Mouse (Mus musculus) CH12.LX (cell line): Measurements from ENCODE around the gene Tmem151b. TPM values are rescaled to one million over a fixed set of nuclear protein-coding genes. Genes with fewer than 3 reads are reported as not detected.

Source experiments
- DNase-seq: peaks from one replicate; pipeline ENCODE4 v3.0.0-alpha.2; 2013; ENCODE audit errors: extremely low read depth
- H3K27ac ChIP-seq: 2 replicates; pipeline ENCODE4 v1.5.1; 2012; ENCODE audit warnings: low read depth, mild to moderate bottlenecking, control low read depth, moderate library complexity; ENCODE audit not compliant: insufficient read depth
- H3K27me3 ChIP-seq: replicated peaks from 2 replicates; pipeline ENCODE3; 2012; ENCODE audit warnings: inconsistent platforms
- H3K36me3 ChIP-seq, 2 experiments: replicated peaks in 1 of 2; 2 replicates each; pipeline versions ENCODE3 to v1.6.1; 2012; ENCODE audit warnings: inconsistent platforms in 1 of 2, low read length in 1 of 2, mild to moderate bottlenecking in 1 of 2, mixed read lengths in 1 of 2, moderate library complexity in 1 of 2; ENCODE audit not compliant: control insufficient read depth in 1 of 2, insufficient read depth in 1 of 2
- H3K4me1 ChIP-seq, 2 experiments: 2 replicates each; pipeline ENCODE4 v1.6.1; 2012; ENCODE audit warnings: inconsistent platforms in 1 of 2, moderate library complexity in 1 of 2; ENCODE audit not compliant: insufficient read depth in 2 of 2, control insufficient read depth in 1 of 2
- H3K4me2 ChIP-seq: 2 replicates; pipeline ENCODE4 v1.6.1; 2012; ENCODE audit warnings: low read depth, mild to moderate bottlenecking, control low read depth; ENCODE audit not compliant: poor library complexity, insufficient read depth, severe bottlenecking
- H3K4me3 ChIP-seq, 3 experiments: fragments of 150-350 bp in 1 of 3; sonication (generic) in 1 of 3; replicated peaks in 1 of 3; 2 replicates each; pipeline versions ENCODE3 to v1.5.1; 2011 to 2012; ENCODE audit warnings: low read depth in 2 of 3, low read length in 2 of 3, mild to moderate bottlenecking in 2 of 3, moderate library complexity in 2 of 3, control low read depth in 1 of 3, improper control_type of control experiment in 1 of 3, inconsistent platforms in 1 of 3, mixed read lengths in 1 of 3; ENCODE audit not compliant: poor library complexity in 1 of 3
- H3K79me2 ChIP-seq: replicated peaks from 2 replicates; pipeline ENCODE4 v1.6.1; 2012; ENCODE audit warnings: mild to moderate bottlenecking, moderate library complexity; ENCODE audit not compliant: control insufficient read depth, poor library complexity, insufficient read depth, severe bottlenecking; ENCODE audit errors: extremely low read depth
- H3K9ac ChIP-seq: 2 replicates; pipeline ENCODE4 v1.6.1; 2012; ENCODE audit warnings: low read depth, mild to moderate bottlenecking, control low read depth, moderate library complexity; ENCODE audit not compliant: insufficient read depth
- H3K9me3 ChIP-seq: replicated peaks from 2 replicates; pipeline ENCODE3; 2012; ENCODE audit warnings: low read length, inconsistent platforms, mixed read lengths
- BHLHE40 ChIP-seq: IDR thresholded peaks from 2 replicates; pipeline ENCODE4 v1.6.1; 2011; ENCODE audit warnings: mild to moderate bottlenecking, low read depth, low read length, improper control_type of control experiment
- CHD1 ChIP-seq: IDR thresholded peaks from 2 replicates; pipeline ENCODE4 v1.6.1; 2012; ENCODE audit warnings: low read depth, low read length, improper control_type of control experiment, inconsistent platforms
- CHD2 ChIP-seq: IDR thresholded peaks from 2 replicates; pipeline ENCODE4 v1.6.1; 2011; ENCODE audit warnings: low read length, improper control_type of control experiment
- CTCF ChIP-seq, 2 experiments: IDR thresholded peaks in 1 of 2; conservative IDR thresholded peaks in 1 of 2; 2 replicates each; pipeline ENCODE4 v1.5.1; 2011 to 2012; ENCODE audit warnings: low read depth in 2 of 2, low read length in 2 of 2, improper control_type of control experiment in 1 of 2, inconsistent platforms in 1 of 2, mild to moderate bottlenecking in 1 of 2, moderate library complexity in 1 of 2
- E2F4 ChIP-seq: IDR thresholded peaks from 2 replicates; pipeline ENCODE4 v1.6.1; 2011; ENCODE audit warnings: low read depth, low read length, improper control_type of control experiment; ENCODE audit not compliant: insufficient replicate concordance
- ELF1 ChIP-seq: IDR thresholded peaks from 2 replicates; pipeline ENCODE4 v1.6.1; 2014; ENCODE audit warnings: low read depth, mild to moderate bottlenecking, inconsistent platforms, low read length, improper control_type of control experiment
- EP300 ChIP-seq: IDR thresholded peaks from 2 replicates; pipeline ENCODE4 v1.6.1; 2011; ENCODE audit warnings: low read length, improper control_type of control experiment
- ETS1 ChIP-seq: conservative IDR thresholded peaks from 2 replicates; pipeline ENCODE4 v1.6.1; 2012; ENCODE audit warnings: low read depth, mild to moderate bottlenecking, inconsistent platforms, low read length, improper control_type of control experiment, moderate library complexity
- HCFC1 ChIP-seq: IDR thresholded peaks from 2 replicates; pipeline ENCODE4 v1.6.1; 2012; ENCODE audit warnings: low read depth, mild to moderate bottlenecking, inconsistent platforms, low read length, improper control_type of control experiment
- JUN ChIP-seq: IDR thresholded peaks from 2 replicates; pipeline ENCODE4 v1.6.1; 2011; ENCODE audit warnings: low read depth, mild to moderate bottlenecking, low read length, improper control_type of control experiment, moderate library complexity; ENCODE audit not compliant: insufficient read depth
- JUND ChIP-seq: conservative IDR thresholded peaks from 2 replicates; pipeline ENCODE4 v1.6.1; 2011; ENCODE audit warnings: low read depth, low read length, improper control_type of control experiment
- KAT2A ChIP-seq: IDR thresholded peaks from 2 replicates; pipeline ENCODE4 v1.6.1; 2012; ENCODE audit warnings: low read length, improper control_type of control experiment, inconsistent platforms; ENCODE audit not compliant: insufficient replicate concordance
- MAFK ChIP-seq: IDR thresholded peaks from 2 replicates; pipeline ENCODE4 v1.6.1; 2011; ENCODE audit warnings: low read length, improper control_type of control experiment; ENCODE audit not compliant: insufficient replicate concordance
- MAX ChIP-seq: IDR thresholded peaks from 2 replicates; pipeline ENCODE4 v1.6.1; 2011; ENCODE audit warnings: low read length, improper control_type of control experiment
- MAZ ChIP-seq: IDR thresholded peaks from 2 replicates; pipeline ENCODE4 v1.6.1; 2012; ENCODE audit warnings: low read depth, mild to moderate bottlenecking, inconsistent platforms, low read length, improper control_type of control experiment, moderate library complexity
- MEF2A ChIP-seq: IDR thresholded peaks from 2 replicates; pipeline ENCODE4 v1.6.1; 2014; ENCODE audit warnings: low read depth, mild to moderate bottlenecking, inconsistent platforms, low read length, improper control_type of control experiment, borderline replicate concordance
- MYC ChIP-seq: IDR thresholded peaks from 2 replicates; pipeline ENCODE4 v1.6.1; 2011; ENCODE audit warnings: low read depth, mild to moderate bottlenecking, improper control_type of control experiment, low read length
- NELFE ChIP-seq: IDR thresholded peaks from 2 replicates; pipeline ENCODE4 v1.6.1; 2011; ENCODE audit warnings: low read depth, low read length, improper control_type of control experiment
- NRF1 ChIP-seq: IDR thresholded peaks from 2 replicates; pipeline ENCODE4 v1.6.1; 2014; ENCODE audit warnings: low read depth, mild to moderate bottlenecking, inconsistent platforms, low read length, improper control_type of control experiment, moderate library complexity
- POLR2A ChIP-seq: IDR thresholded peaks from 2 replicates; pipeline ENCODE4 v1.6.1; 2011; ENCODE audit warnings: low read depth, mild to moderate bottlenecking, improper control_type of control experiment, low read length
- POLR2AphosphoS2 ChIP-seq: IDR thresholded peaks from 2 replicates; pipeline ENCODE4 v1.6.1; 2011; ENCODE audit warnings: low read depth, low read length, improper control_type of control experiment
- RAD21 ChIP-seq: IDR thresholded peaks from 2 replicates; pipeline ENCODE4 v1.6.1; 2011; ENCODE audit warnings: low read depth, mild to moderate bottlenecking, low read length, improper control_type of control experiment, moderate library complexity
- RCOR1 ChIP-seq: conservative IDR thresholded peaks from 2 replicates; pipeline ENCODE4 v1.6.1; 2012; ENCODE audit warnings: low read depth, mild to moderate bottlenecking, inconsistent platforms, low read length, improper control_type of control experiment
- SMC3 ChIP-seq: IDR thresholded peaks from 2 replicates; pipeline ENCODE4 v1.6.1; 2011; ENCODE audit warnings: low read depth, low read length, improper control_type of control experiment
- TBP ChIP-seq: conservative IDR thresholded peaks from 2 replicates; pipeline ENCODE4 v1.6.1; 2011; ENCODE audit warnings: low read depth, low read length, improper control_type of control experiment
- TCF12 ChIP-seq: IDR thresholded peaks from 2 replicates; pipeline ENCODE4 v1.6.1; 2014; ENCODE audit warnings: low read depth, mild to moderate bottlenecking, inconsistent platforms, low read length, improper control_type of control experiment
- UBTF ChIP-seq: IDR thresholded peaks from 2 replicates; pipeline ENCODE4 v1.6.1; 2012; ENCODE audit warnings: low read depth, mild to moderate bottlenecking, inconsistent platforms, low read length, improper control_type of control experiment, moderate library complexity
- USF1 ChIP-seq: IDR thresholded peaks from 2 replicates; pipeline ENCODE4 v1.6.1; 2014; ENCODE audit warnings: low read depth, mild to moderate bottlenecking, inconsistent platforms, low read length, improper control_type of control experiment
- USF2 ChIP-seq: conservative IDR thresholded peaks from 2 replicates; pipeline ENCODE4 v1.6.1; 2011; ENCODE audit warnings: low read depth, low read length, improper control_type of control experiment
- ZKSCAN1 ChIP-seq: IDR thresholded peaks from 2 replicates; pipeline ENCODE4 v1.6.1; 2012; ENCODE audit warnings: low read depth, inconsistent platforms, low read length, improper control_type of control experiment, borderline replicate concordance
- ZMIZ1 ChIP-seq: IDR thresholded peaks from 2 replicates; pipeline ENCODE4 v1.6.1; 2012; ENCODE audit warnings: low read depth, mild to moderate bottlenecking, inconsistent platforms, low read length, improper control_type of control experiment
- dilution Hi-C: fragments of 300-500 bp; cut with MboI; formaldehyde crosslinking; loops from 2 replicates; pipeline ENCODE4 v1.14.3; 2020; ENCODE audit warnings: low sequenced_read_pairs; ENCODE audit not compliant: extremely low pct_unique_long_range_greater_than_20kb, extremely low pct_ligation_motif_present
- in situ Hi-C: fragments of 300-500 bp; cut with MboI; formaldehyde crosslinking; loops from 3 replicates; pipeline ENCODE4 v1.14.3; 2019; ENCODE audit warnings: low sequenced_read_pairs, low pct_ligation_motif_present, low pct_unique_long_range_greater_than_20kb, mixed read lengths
- polyA plus RNA-seq: library from polyadenylated mRNA; unstranded; fragments of >175 nt; gene quantifications from 2 replicates; pipeline ENCODE4 v1.2.1, GENCODE M21; 2012; ENCODE audit warnings: low read depth; ENCODE audit not compliant: insufficient read length
- total RNA-seq, 2 experiments: library from RNA; depleted of rRNA; stranded (reverse); fragments of 300-350 nt in 1 of 2; fragments of >200 nt in 1 of 2; gene quantifications; 2 replicates each; pipeline ENCODE4 v1.2.3; 2012 to 2014

Gene Tmem151b
- total and polyA plus RNA-seq, 3 experiments = 0.12 to 0.53 (median 0.42) TPM

GRCm38 (mm10) chr17:45567162-45567601, 17.7 kb upstream of the Tmem151b start (continued):
- no peak; the same call in 1 of the 2 replicates for TF ChIP-seq TCF12
- no peak for TF ChIP-seq JUN
- no peak for TF ChIP-seq MEF2A
- TF ChIP-seq MYC = no peak
- TF ChIP-seq ETS1 = no peak; the same call in 1 of the 2 replicates
- TF ChIP-seq HCFC1 = no peak
- TF ChIP-seq MAFK = no peak
- no peak for TF ChIP-seq E2F4
- TF ChIP-seq RCOR1 = peak; percentile 80
- no peak; the same call in 1 of the 2 replicates for TF ChIP-seq MAZ
- TF ChIP-seq NELFE = no peak
- TF ChIP-seq MAX = no peak
- TF ChIP-seq ZKSCAN1 = no peak; the same call in 1 of the 2 replicates
- TF ChIP-seq USF1 = no peak
- peak; percentile 26; the same call in 1 of the 2 replicates for TF ChIP-seq BHLHE40

DNA sequence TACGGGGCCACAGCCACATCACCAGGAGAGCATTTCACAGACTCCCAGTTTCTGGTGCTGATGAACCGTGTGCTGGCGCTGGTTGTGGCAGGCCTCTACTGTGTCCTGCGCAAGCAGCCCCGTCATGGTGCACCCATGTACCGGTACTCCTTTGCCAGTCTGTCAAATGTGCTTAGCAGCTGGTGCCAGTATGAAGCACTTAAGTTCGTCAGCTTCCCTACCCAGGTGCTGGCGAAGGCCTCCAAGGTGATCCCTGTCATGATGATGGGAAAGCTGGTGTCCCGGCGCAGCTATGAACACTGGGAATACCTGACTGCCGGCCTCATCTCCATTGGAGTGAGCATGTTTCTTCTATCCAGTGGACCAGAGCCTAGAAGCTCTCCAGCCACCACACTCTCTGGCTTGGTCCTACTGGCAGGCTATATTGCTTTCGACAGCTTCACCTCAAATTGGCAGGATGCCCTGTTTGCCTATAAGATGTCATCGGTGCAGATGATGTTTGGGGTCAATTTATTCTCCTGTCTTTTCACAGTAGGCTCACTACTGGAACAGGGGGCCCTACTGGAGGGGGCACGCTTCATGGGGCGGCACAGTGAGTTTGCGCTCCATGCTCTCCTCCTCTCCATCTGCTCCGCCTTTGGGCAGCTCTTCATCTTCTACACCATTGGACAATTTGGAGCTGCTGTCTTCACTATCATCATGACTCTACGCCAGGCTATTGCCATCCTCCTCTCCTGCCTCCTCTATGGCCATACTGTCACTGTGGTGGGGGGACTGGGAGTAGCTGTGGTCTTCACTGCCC, 17.1 kb upstream of the Tmem151b start:
- dilution Hi-C loops = no loop called here
- H3K4me1 ChIP-seq = peaks cover 43 to 79% of the 10 kb centered on the region in 2 experiments
- no peak for DNase-seq

More for the DNA sequence above, 17.1 kb upstream of the Tmem151b start:
- H3K27ac ChIP-seq = peak overlapping the region; percentile 61
- H3K36me3 ChIP-seq = peaks cover 68 to 77% of the 10 kb centered on the region in 2 experiments
- peaks cover 48% of the 10 kb centered on the region for H3K79me2 ChIP-seq
- H3K9ac ChIP-seq = no peak overlapping the region; the same call in 1 of the 2 replicates
- no peaks in the 10 kb centered on the region for H3K9me3 ChIP-seq
- peak overlapping the region in 2 of 3 experiments; percentile 7 to 24 for H3K4me3 ChIP-seq
- TF ChIP-seq ZMIZ1 (peak; percentile 45; the same call in 1 of the 2 replicates), USF2 (no peak; the same call in 1 of the 2 replicates), EP300 (no peak), CHD2 (peak; percentile 28), CTCF (conservative IDR thresholded peaks at IDR 0.05 in 1 of 2, IDR thresholded peaks at IDR 0.05 in 1 of 2; ENCODE audit: low read depth in 2 of 2, low read length in 2 of 2) (no peak), POLR2A (peak; percentile 13; the same call in 1 of the 2 replicates), ELF1 (peak; percentile 42; the same call in 1 of the 2 replicates), NELFE (peak; percentile 17; the same call in 1 of the 2 replicates), RAD21 (no peak), ZKSCAN1 (no peak; the same call in 1 of the 2 replicates), UBTF (0 out of 2 replicates have a peak, but pooled peaks have one; percentile 21), TBP (no peak), ETS1 (no peak; the same call in 1 of the 2 replicates), MAFK (0 out of 2 replicates have a peak, but pooled peaks have one; percentile 7), USF1 (no peak), SMC3 (peak; percentile 2; the same call in 1 of the 2 replicates), KAT2A (no peak), RCOR1 (peak; percentile 68; the same call in 1 of the 2 replicates), POLR2AphosphoS2 (peak; percentile 97), CHD1 (no peak), JUND (no peak), NRF1 (no peak), JUN (no peak)
- 0 out of 2 replicates have a peak overlapping the region, but pooled peaks have one; percentile 14 for H3K4me2 ChIP-seq
- in situ Hi-C loops = no loop called here
- H3K27me3 ChIP-seq = no peaks in the 10 kb centered on the region
